Mouse (Mus musculus): ENCODE results near the gene Tdo2.

Gene Tdo2

GRCm38 (mm10) chr3:81942341-81942740 lies 33.7 kb downstream of the Tdo2 start:
- DNase-seq, result no peak

GRCm38 (mm10) chr3:81938924-81939323 lies 37.1 kb downstream of the Tdo2 start:
- DNase-seq, result no peak

- no peak for DNase-seq
Measured at GRCm38 (mm10) chr3:81933348-81933747, 42.7 kb downstream of the Tdo2 start.

GRCm38 (mm10) chr3:81932141-81933101 lies 43.6 kb downstream of the Tdo2 start, which contains the start of gene Ctso:
Gene Ctso (plus strand): TSS chr3:81932601.
- DNase-seq, result peak; percentile 84

- DNase-seq, result no peak
Measured at GRCm38 (mm10) chr3:81931695-81932094, 44.3 kb downstream of the Tdo2 start.

- no peak for DNase-seq
Measured at GRCm38 (mm10) chr3:81929073-81929472, 46.9 kb downstream of the Tdo2 start.

GRCm38 (mm10) chr3:81926764-81927325 lies 49.2 kb downstream of the Tdo2 start:
- DNase-seq, result no peak

- DNase-seq, result no peak
Measured at GRCm38 (mm10) chr3:81925856-81926255, 50.1 kb downstream of the Tdo2 start.

- peak; percentile 55 for DNase-seq
Measured at GRCm38 (mm10) chr3:81924931-81925330, 51.1 kb downstream of the Tdo2 start.

- DNase-seq, result peak; percentile 31
Measured at GRCm38 (mm10) chr3:81922910-81923309, 53.1 kb downstream of the Tdo2 start.

- no peak for DNase-seq
Measured at GRCm38 (mm10) chr3:81919681-81920080, 56.3 kb downstream of the Tdo2 start.

- no peak for DNase-seq
Measured at GRCm38 (mm10) chr3:81918215-81918614, 57.8 kb downstream of the Tdo2 start.

GRCm38 (mm10) chr3:81917354-81917935 lies 58.6 kb downstream of the Tdo2 start:
- no peak for DNase-seq

- DNase-seq, result peak; percentile 35
Measured at GRCm38 (mm10) chr3:81916030-81916686, 59.8 kb downstream of the Tdo2 start.

GRCm38 (mm10) chr3:81910286-81911036 lies 65.5 kb downstream of the Tdo2 start:
- no peak for DNase-seq

Data from layer of hippocampus, adult 9-11 months (tissue).